Mouse (Mus musculus): ENCODE results near the gene Tmem72. TPM values are rescaled to one million over a fixed set of nuclear protein-coding genes. Genes with fewer than 3 reads are reported as not detected.

The Tmem72 gene
- total RNA-seq, 1 experiment from 2014 or later, result 0.04 TPM

DNA sequence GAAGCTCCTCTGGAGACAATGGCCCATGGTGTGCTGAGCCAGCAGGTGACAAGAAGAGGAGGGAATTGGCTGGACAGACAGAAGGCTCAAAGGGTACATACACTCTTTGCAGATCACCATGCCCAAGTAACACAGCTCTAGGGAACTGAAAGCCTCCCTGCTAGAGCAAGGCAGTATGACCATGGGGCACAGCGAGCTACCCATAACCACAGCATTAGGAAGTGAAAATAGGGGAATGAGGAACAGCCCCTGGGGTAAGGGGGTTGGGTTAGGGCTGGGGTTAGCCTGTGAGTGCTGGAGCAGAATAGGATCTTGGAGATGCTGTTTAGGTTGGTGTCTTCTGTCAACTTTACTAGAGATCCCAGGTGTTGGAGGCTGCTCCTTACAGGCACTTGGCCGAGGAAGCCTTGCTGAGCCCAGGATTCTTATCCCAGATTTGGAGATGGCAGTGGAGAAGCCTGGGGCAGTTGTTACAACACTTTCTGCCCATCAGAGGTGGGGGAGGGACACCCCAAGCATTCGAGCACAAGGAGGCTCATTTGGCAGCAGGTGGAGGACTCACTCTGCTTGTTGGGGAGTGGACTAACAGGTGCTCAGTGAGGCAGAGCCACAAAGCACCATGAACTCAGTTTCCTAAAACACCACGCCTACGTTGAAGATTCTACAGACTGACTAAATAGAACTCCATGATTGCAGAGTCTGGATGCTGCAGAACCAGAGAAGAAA, 37.0 kb downstream of the Tmem72 start:
- no peak for DNase-seq

- DNase-seq, result no peak
These were observed 39.4 kb downstream of the Tmem72 start for GRCm38 (mm10) chr6:116677321-116677720.

GRCm38 (mm10) chr6:116676355-116676913, 40.3 kb downstream of the Tmem72 start:
- no peak for DNase-seq

- no peak for DNase-seq
These were observed 42.3 kb downstream of the Tmem72 start for GRCm38 (mm10) chr6:116674283-116674886.

DNA sequence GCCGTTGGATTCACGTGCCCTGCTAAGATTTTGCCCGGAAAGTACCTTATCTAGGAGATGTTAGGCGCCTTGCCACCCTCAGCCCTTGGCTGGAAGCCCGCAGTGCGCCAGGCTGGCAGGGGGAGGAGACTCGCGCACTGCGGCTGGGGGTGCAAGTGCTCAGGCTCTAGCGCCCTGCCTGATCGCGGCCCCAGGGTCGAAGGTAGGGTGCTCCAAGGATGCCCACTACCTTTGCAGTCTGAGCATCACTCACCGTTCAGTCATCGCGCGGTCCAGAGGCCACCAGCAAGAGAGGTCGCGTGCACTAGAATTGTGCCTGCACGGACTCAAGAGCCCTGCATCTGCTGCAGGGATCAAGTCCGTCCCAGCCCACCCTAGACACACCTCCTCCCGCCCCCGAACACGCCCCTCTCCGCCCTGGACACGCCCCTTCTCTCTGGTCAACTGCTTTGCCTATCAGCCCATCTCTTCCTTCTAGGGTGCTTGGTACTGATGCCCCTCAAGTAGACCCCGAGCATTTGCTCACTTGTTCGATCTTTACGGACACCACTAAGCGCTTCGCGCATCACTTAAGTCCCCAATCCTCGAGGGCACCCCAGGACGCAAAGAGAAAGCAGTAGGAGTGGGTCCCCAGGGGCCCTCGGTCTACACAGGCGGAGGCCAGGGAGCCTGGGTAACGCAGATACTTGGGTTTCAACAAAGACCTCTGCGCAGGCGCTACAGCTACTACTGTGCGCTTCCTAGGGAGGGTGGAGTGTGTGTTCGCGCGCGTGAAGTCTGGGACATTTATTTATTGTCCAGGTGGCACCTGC, 43.0 kb downstream of the Tmem72 start, which contains the start of gene Rassf4:
Gene Rassf4 (minus strand): TSS at position 482 of the 812 bp plus-strand sequence.
- DNase-seq, result peak; percentile 91

DNA sequence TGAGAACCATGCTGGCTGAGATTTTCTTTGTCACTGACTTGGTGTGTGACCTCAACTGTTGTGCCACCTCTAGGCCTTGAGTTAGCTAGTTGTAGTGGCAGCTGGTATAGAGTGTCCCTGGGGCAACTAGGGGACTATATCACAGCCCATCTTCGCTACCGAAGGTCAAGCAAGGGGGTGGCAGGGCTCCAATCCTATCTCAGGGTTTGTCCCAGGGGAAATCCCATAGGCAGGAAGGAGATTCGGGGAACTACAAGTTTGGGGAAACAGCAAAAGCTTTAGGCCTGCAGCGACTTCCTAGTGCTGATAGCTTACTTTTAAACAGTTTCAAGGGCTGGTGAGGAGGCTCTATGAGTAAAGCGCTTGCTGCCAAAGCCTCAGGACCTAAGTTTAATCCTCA, 44.4 kb downstream of the Tmem72 start:
- no peak for DNase-seq

DNA sequence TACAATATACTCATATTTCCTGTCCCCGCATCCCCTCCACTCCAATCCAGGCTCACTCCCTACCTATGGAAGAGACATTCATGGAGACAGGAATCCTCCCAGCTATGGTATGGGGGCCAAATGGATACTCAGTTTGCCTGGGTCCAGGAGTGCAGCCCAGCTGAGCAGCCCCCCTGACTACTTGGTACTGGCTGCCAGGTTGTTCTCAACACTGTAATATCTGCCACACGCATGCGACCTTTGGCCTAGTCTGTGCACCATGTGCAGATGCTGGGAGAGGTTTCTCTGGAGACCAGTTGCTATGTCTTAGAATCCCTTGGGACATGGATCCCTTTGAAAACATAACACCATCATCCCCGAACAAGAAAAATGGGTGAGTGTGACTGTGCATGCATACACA, 44.9 kb downstream of the Tmem72 start:
- no peak for DNase-seq

DNA sequence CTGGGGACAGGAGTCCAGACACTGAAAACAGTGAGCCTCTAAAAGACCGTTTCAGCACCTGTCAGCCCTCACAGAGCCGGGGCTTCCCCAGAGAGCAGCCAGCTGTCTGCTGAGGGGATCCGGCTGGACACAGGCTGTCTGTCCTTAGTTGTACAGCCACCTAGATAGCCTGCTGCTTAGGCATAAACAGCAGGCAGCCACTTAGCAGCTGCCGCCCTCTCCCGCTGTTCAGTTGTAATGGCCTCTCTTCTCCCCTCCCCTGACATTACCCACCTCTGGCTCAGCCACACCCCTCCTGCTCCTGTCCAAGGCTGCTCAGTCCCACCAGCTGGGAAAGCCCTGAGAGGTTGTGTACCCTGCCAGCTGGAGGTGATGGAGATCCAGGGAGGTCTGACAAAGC, 45.7 kb downstream of the Tmem72 start:
- no peak for DNase-seq

- peak; percentile 50 for DNase-seq
These were observed 46.6 kb downstream of the Tmem72 start for GRCm38 (mm10) chr6:116670144-116670543.

- peak; percentile 30 for DNase-seq
These were observed 47.8 kb downstream of the Tmem72 start for GRCm38 (mm10) chr6:116668682-116669470.

DNA sequence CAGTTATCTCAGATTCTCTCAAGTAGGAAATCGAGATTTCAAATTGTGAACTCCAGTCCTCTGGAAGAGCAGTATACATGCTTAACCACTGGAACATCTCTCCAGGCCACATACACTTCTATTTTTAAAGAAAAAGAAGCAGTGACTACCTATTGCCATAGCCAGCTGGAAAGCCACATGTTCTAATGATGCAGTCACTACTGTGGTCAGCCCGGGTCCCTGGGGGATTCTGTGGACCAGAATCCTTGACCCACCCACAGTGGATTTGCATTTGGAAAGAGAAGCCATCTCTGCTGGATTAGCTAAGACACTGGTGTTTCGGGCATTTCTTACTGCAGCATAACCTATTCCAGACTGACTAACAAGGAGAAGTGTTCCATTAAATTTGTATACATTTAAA, 49.3 kb downstream of the Tmem72 start:
- DNase-seq, result no peak

- no peak for DNase-seq
These were observed 49.8 kb downstream of the Tmem72 start for GRCm38 (mm10) chr6:116666892-116667291.

DNA sequence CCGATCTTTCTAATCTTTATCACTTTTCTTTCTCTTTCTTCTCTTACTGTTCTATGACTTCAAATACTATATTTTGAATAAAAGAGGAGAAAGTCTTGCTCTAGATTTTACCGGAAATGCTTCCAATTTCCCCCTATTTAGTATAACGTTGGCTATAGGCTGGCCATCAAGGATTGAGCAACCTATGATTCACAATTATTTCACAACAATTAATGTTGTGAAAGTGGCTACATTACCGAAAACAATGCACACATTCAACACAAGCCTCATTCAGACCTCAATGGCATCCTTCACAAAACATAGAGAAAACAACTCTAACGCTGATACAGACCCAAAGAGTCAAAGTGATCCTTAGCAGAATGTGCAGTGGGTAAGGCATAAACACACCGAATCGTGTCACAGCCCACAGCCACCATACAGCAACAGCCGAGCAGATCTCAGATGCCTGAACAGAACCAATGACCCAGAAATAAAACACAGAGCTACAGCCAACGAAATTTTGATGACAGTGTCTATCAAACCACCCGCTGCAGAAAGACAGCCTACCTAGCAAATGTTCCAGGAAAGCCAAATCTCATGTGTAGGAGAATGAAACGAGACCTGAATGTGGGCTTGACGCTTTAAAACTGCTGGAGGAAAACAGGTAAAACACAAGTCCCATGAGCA, 50.5 kb downstream of the Tmem72 start:
- no peak for DNase-seq

DNA sequence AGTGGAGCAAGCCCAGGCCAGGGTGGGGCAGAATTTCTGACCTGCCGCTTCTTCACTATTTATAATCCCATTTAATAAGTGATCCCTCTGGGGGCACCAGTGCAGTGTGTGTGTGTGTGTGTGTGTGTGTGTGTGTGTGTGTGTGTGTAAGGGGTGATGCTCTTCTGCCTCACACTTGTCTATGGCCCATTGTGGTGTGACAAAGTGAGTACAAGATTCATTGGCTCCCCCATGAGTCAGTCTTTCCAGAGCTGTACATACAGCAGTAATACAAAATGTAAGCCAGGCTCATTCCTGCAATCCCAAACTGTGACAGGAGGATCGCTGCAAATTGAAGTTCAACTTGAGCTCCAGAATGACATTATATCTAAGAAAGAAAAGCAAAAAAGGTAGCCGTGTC, 51.9 kb downstream of the Tmem72 start:
- no peak for DNase-seq

GRCm38 (mm10) chr6:116664031-116664430, 52.7 kb downstream of the Tmem72 start:
- no peak for DNase-seq

GRCm38 (mm10) chr6:116663364-116663763, 53.3 kb downstream of the Tmem72 start:
- DNase-seq, result no peak

GRCm38 (mm10) chr6:116653684-116654454, 62.8 kb downstream of the Tmem72 start:
- peak; percentile 63 for DNase-seq

DNA sequence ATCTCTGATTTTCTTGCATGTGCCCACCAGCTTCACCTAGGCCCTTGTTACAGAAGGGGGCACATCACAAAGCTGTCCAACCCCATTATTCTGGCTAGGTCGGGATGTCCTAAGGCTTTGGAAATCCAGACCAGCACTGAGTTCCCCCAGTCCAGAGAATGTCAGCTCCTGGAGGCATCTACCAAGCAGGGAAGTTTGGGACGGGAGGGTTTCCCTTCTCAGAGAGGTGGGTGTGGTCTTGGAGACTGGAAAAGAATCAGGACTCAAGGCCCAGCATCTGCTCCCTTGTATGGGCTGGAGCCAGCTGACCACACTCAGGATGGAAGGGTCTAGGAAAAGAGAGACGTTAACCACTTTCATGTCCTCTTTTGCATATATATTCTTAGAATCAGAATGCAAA, 63.5 kb downstream of the Tmem72 start:
- DNase-seq, result no peak

DNA sequence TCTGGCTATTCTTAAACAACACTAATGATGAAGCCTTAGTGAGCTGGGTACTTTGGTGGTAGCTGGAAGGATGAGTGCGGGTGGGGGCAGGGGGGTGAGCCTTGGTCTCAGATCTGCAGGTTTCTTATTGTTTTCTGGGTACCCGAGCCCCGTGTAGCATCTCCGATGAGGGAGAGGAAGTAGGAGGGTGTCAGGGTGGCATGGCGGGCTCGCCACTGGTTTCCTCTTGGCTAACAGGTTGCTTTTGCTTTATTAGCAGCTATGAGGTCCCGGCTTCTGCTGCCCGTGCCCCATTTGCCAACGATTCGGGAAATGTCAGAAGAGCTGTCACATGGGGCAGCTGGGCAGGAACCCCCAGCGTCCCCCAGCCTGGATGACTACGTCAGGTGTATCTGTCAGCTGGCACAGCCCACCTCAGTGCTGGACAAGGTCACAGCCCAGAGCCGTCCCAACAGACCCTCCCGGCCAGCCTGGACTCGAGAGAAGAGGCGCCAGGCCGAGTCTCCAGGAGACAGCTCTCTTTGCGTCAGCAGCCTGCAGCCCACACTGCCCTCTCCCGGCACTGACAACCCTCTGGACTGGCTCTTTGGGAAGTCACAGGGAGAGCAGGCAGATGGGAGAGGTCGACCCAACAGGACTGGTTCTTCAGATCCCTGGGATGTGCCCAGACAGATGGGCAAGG, 65.1 kb downstream of the Tmem72 start:
- peak; percentile 61 for DNase-seq

- DNase-seq, result peak; percentile 68
These were observed 66.3 kb downstream of the Tmem72 start, which contains the start of gene Depp1 for GRCm38 (mm10) chr6:116650406-116650805. Depp1 (plus strand) TSS chr6:116650609.

Data from adrenal gland, postnatal 14 days (tissue).